Mouse (Mus musculus) limb, embryonic 14.5 days (tissue): ENCODE results near the gene Pusl1. TPM values are rescaled to one million over a fixed set of nuclear protein-coding genes. Genes with fewer than 3 reads are reported as not detected.

Experiments used
- ATAC-seq: fragments of 200-750 bp; cut with Nextera tagmentation; 2 replicates; pipeline ENCODE4 v1.8.0; 2017; ENCODE audit warnings: low read depth, moderate number of reproducible peaks, moderate TSS enrichment; ENCODE audit not compliant: low FRiP score
- DNase-seq: peaks from one replicate; pipeline ENCODE4 v3.0.0-alpha.2; 2015; ENCODE audit warnings: low spot score
- H3K27ac ChIP-seq: fragments of 300-500 bp; sonication (generic); replicated peaks from 2 replicates; pipeline ENCODE4 v1.5.1; 2014; ENCODE audit warnings: low read depth, mild to moderate bottlenecking, low read length, moderate library complexity, mixed read lengths
- H3K27me3 ChIP-seq: fragments of 300-500 bp; sonication (generic); 2 replicates; pipeline ENCODE4 v1.6.1; 2014; ENCODE audit warnings: low read length, mixed read lengths; ENCODE audit not compliant: control insufficient read depth, insufficient read depth
- H3K36me3 ChIP-seq: fragments of 300-500 bp; sonication (generic); 2 replicates; pipeline ENCODE4 v1.6.1; 2014; ENCODE audit warnings: mild to moderate bottlenecking, low read length, moderate library complexity, mixed read lengths; ENCODE audit not compliant: control insufficient read depth, insufficient read depth
- H3K4me1 ChIP-seq: fragments of 300-500 bp; sonication (generic); 2 replicates; pipeline ENCODE4 v1.6.1; 2014; ENCODE audit warnings: antibody characterized with exemption, low read length, mixed read lengths; ENCODE audit not compliant: control insufficient read depth, insufficient read depth
- H3K4me2 ChIP-seq: fragments of 300-500 bp; sonication (generic); replicated peaks from 2 replicates; pipeline ENCODE4 v1.6.1; 2014; ENCODE audit warnings: low read depth, mild to moderate bottlenecking, low read length, moderate library complexity; ENCODE audit not compliant: severe bottlenecking
- H3K4me3 ChIP-seq: fragments of 300-500 bp; sonication (generic); replicated peaks from 2 replicates; pipeline ENCODE4 v1.5.1; 2014; ENCODE audit warnings: low read length
- H3K9ac ChIP-seq: fragments of 300-500 bp; sonication (generic); 2 replicates; pipeline ENCODE4 v1.6.1; 2014; ENCODE audit warnings: mild to moderate bottlenecking, low read depth, low read length, moderate library complexity; ENCODE audit not compliant: severe bottlenecking
- H3K9me3 ChIP-seq: fragments of 300-500 bp; sonication (generic); 2 replicates; pipeline ENCODE4 v1.6.1; 2016; ENCODE audit warnings: low read length; ENCODE audit not compliant: control insufficient read depth
- POLR2A ChIP-seq: fragments of 200-500 bp; IDR thresholded peaks from 2 replicates; pipeline ENCODE4 v1.8.0; 2012; ENCODE audit warnings: inconsistent platforms, mild to moderate bottlenecking, moderate library complexity, borderline replicate concordance; ENCODE audit not compliant: insufficient read depth, insufficient read length; ENCODE audit errors: extremely low read depth
- WGBS: fragments of 180-500 bp; shearing (Covaris S2); extraction: QIAGEN DNeasy Blood & Tissue Kit; methylation state at CpG from one replicate; pipeline ENCODE4 v1.1.7; 2014; 5-methylcytosine and 5-hydroxymethylcytosine counted together
- polyA plus RNA-seq, 2 experiments: library from polyadenylated mRNA; depleted of rRNA in 1 of 2; stranded (reverse) in 1 of 2; unstranded in 1 of 2; fragments of >200 nt; fragmentation: Nextera tagmentation in 1 of 2; extraction: Ambion mirVana in 1 of 2; gene quantifications; 2 replicates each; pipeline versions ENCODE4 v1.2.1 to v1.2.3; 2012 to 2014

Gene Pusl1
- polyA plus RNA-seq, 2 experiments: 57.2 to 95.7 TPM

GRCm38 (mm10) chr4:155906125-155906524 is 14.5 kb upstream of the Pusl1 start:
- no peak for TF ChIP-seq POLR2A
- no peaks in the 10 kb centered on the region for H3K9me3 ChIP-seq
- no peak overlapping the region for H3K4me3 ChIP-seq
- no peaks in the 10 kb centered on the region for H3K27me3 ChIP-seq
- no peak overlapping the region for H3K4me2 ChIP-seq
- WGBS: 77% methylated on average over 8 of the region's 9 CpGs
- H3K36me3 ChIP-seq: peaks cover 32% of the 10 kb centered on the region
- DNase-seq (no peak), ATAC-seq (no peak)
- H3K27ac ChIP-seq: no peak overlapping the region
- H3K9ac ChIP-seq: no peak overlapping the region
- H3K4me1 ChIP-seq: no peaks in the 10 kb centered on the region

- WGBS: 89% methylated on average over 10 of the region's 13 CpGs
- H3K4me3 ChIP-seq: no peak overlapping the region
- TF ChIP-seq POLR2A: no peak
- H3K36me3 ChIP-seq: peaks cover 37% of the 10 kb centered on the region
- H3K9me3 ChIP-seq: no peaks in the 10 kb centered on the region
- H3K9ac ChIP-seq: no peak overlapping the region
- DNase-seq (no peak), ATAC-seq (no peak)
- no peaks in the 10 kb centered on the region for H3K4me1 ChIP-seq
- H3K4me2 ChIP-seq: no peak overlapping the region
- H3K27me3 ChIP-seq: no peaks in the 10 kb centered on the region
- no peak overlapping the region for H3K27ac ChIP-seq
Observed at GRCm38 (mm10) chr4:155905634-155906033, 14.1 kb upstream of the Pusl1 start.

GRCm38 (mm10) chr4:155904318-155905102 is 12.9 kb upstream of the Pusl1 start:
- H3K4me3 ChIP-seq: no peak overlapping the region
- no peak overlapping the region for H3K9ac ChIP-seq
- WGBS: 89% methylated on average over 13 of the region's 13 CpGs
- DNase-seq: no peak
- no peak for ATAC-seq
- no peaks in the 10 kb centered on the region for H3K9me3 ChIP-seq
- no peaks in the 10 kb centered on the region for H3K27me3 ChIP-seq
- TF ChIP-seq POLR2A: no peak
- H3K36me3 ChIP-seq: peaks cover 47% of the 10 kb centered on the region
- no peak overlapping the region for H3K4me2 ChIP-seq
- H3K4me1 ChIP-seq: no peaks in the 10 kb centered on the region
- H3K27ac ChIP-seq: no peak overlapping the region

GRCm38 (mm10) chr4:155903246-155903645 is 11.7 kb upstream of the Pusl1 start:
- 90% methylated on average over 8 of the region's 13 CpGs for WGBS
- H3K27me3 ChIP-seq: no peaks in the 10 kb centered on the region
- DNase-seq (no peak), ATAC-seq (no peak)
- H3K27ac ChIP-seq: no peak overlapping the region
- no peak overlapping the region for H3K4me2 ChIP-seq
- no peak overlapping the region for H3K4me3 ChIP-seq
- H3K9ac ChIP-seq: no peak overlapping the region
- no peaks in the 10 kb centered on the region for H3K9me3 ChIP-seq
- no peak for TF ChIP-seq POLR2A
- H3K36me3 ChIP-seq: peaks cover 60% of the 10 kb centered on the region
- H3K4me1 ChIP-seq: no peaks in the 10 kb centered on the region

- Histone ChIP-seq H3K9me3 (no peaks in the 10 kb centered on the region), H3K4me3 (no peak overlapping the region), H3K9ac (no peak overlapping the region), H3K27me3 (no peaks in the 10 kb centered on the region), H3K4me1 (no peaks in the 10 kb centered on the region), H3K36me3 (peaks cover 69% of the 10 kb centered on the region), H3K4me2 (no peak overlapping the region), H3K27ac (no peak overlapping the region)
- no peak for ATAC-seq
- TF ChIP-seq POLR2A: no peak
- WGBS: 80% methylated on average over 3 of the region's 3 CpGs
- no peak for DNase-seq
Observed at GRCm38 (mm10) chr4:155901205-155901604, 9.6 kb upstream of the Pusl1 start.
